Mouse (Mus musculus): Measurements from ENCODE around the gene Mettl7a1.
"Not testable (repeated sequence)": the region's sequence is repeated elsewhere in the genome, so short reads cannot be mapped to it uniquely, and the experiment has no call there.

Gene Mettl7a1

GRCm38 (mm10) chr15:100346761-100347160, 42.8 kb downstream of the Mettl7a1 start:
- no peak for DNase-seq

GRCm38 (mm10) chr15:100349496-100349895, 45.6 kb downstream of the Mettl7a1 start:
- no peak for DNase-seq

GRCm38 (mm10) chr15:100351501-100352060, 47.6 kb downstream of the Mettl7a1 start:
- DNase-seq: no peak

- DNase-seq: no peak
Observed at GRCm38 (mm10) chr15:100352711-100353250, 48.8 kb downstream of the Mettl7a1 start, which contains the start of the genes Methig1 and Mettl7a2. TSS of gene Methig1 (plus strand) at chr15:100353149. TSS of gene Mettl7a2 (plus strand) at chr15:100353200.

GRCm38 (mm10) chr15:100353399-100353798, 49.5 kb downstream of the Mettl7a1 start:
- not testable (repeated sequence) for DNase-seq

GRCm38 (mm10) chr15:100355876-100356275, 51.9 kb downstream of the Mettl7a1 start:
- no peak for DNase-seq

GRCm38 (mm10) chr15:100364242-100364641, 60.3 kb downstream of the Mettl7a1 start, which contains the start of gene Higd1c:
TSS of gene Higd1c (plus strand) at chr15:100364542.
- no peak for DNase-seq

- DNase-seq: not testable (repeated sequence)
Observed at GRCm38 (mm10) chr15:100365967-100366366, 62.0 kb downstream of the Mettl7a1 start.

GRCm38 (mm10) chr15:100367119-100367518, 63.2 kb downstream of the Mettl7a1 start:
- no peak for DNase-seq

GRCm38 (mm10) chr15:100375066-100375465, 71.1 kb downstream of the Mettl7a1 start:
- peak; percentile 51 for DNase-seq

GRCm38 (mm10) chr15:100377847-100378505, 74.0 kb downstream of the Mettl7a1 start:
- DNase-seq: peak; percentile 68

Data from layer of hippocampus, adult 9-11 months (tissue).